In genomic region chr14:47634846-47635245, GRCm38 (mm10) we compare ENCODE assay signal across 13 mouse cellular contexts. TPM values are rescaled to one million over a fixed set of nuclear protein-coding genes. Genes with fewer than 3 reads are reported as not detected.
DNase-seq lines count a peak whose midpoint lies in the region; ATAC-seq and TF ChIP-seq lines count a peak whose summit lies in the region.
"Had no signal": no experiment of that assay in that cellular context is flagged by ENCODE, and none has a peak within 500 bp of the region (broad histone marks: within the 10 kb centered on the region; RNA-seq: fewer than 3 reads in every experiment).

No protein-coding gene starts in this region.

- no peaks in the 10 kb centered on the region for H3K79me2 ChIP-seq in myocyte (ENCODE audit: control insufficient read depth, insufficient read depth)

- H3K4me3 ChIP-seq in heart, embryonic 14.5 days (ENCODE audit: control insufficient read depth in 1 of 2, insufficient read depth in 1 of 2, low read depth in 1 of 2, low read length in 2 of 2) = no peak overlapping the region
- no peak overlapping the region for H3K4me3 ChIP-seq in lung, postnatal 0 days (ENCODE audit: low read depth, low read length)
- no peak overlapping the region for H3K4me3 ChIP-seq in heart, postnatal 0 days (ENCODE audit: low read depth, low read length)
- H3K4me3 ChIP-seq in myocyte = no peak overlapping the region
- H3K4me3 ChIP-seq: limb, embryonic 15.5 days had no signal

- H3K9me3 ChIP-seq in heart, embryonic 14.5 days (ENCODE audit: control insufficient read depth, low read length) = no peaks in the 10 kb centered on the region
- H3K9me3 ChIP-seq in lung, postnatal 0 days (ENCODE audit: low read length) = no peaks in the 10 kb centered on the region
- H3K9me3 ChIP-seq in heart, postnatal 0 days (replicated peaks; ENCODE audit: control insufficient read depth, low read length) = no peaks in the 10 kb centered on the region
- H3K9me3 ChIP-seq: limb, embryonic 15.5 days had no signal

- 54% methylated on average over 7 of the region's 7 CpGs for WGBS in heart, embryonic 14.5 days
- WGBS in lung, postnatal 0 days = 50% methylated on average over 6 of the region's 7 CpGs
- WGBS in heart, postnatal 0 days = 57% methylated on average over 7 of the region's 7 CpGs

- TF ChIP-seq POLR2A in myocyte (IDR thresholded peaks at IDR 0.05; ENCODE audit: insufficient read length, low read depth) = no peak

- no peak for TF ChIP-seq EP300 in lung, postnatal 0 days (IDR thresholded peaks at IDR 0.05)
- no peak for TF ChIP-seq EP300 in heart, postnatal 0 days (IDR thresholded peaks at IDR 0.05; ENCODE audit: low read depth)

- no peaks in the 10 kb centered on the region for H3K36me3 ChIP-seq in heart, embryonic 14.5 days (ENCODE audit: control insufficient read depth, insufficient read depth, low read length)
- no peaks in the 10 kb centered on the region for H3K36me3 ChIP-seq in lung, postnatal 0 days (ENCODE audit: insufficient read depth, low read length)
- H3K36me3 ChIP-seq in heart, postnatal 0 days (replicated peaks; ENCODE audit: control insufficient read depth, insufficient read depth, low read length) = no peaks in the 10 kb centered on the region
- no peaks in the 10 kb centered on the region for H3K36me3 ChIP-seq in myocyte (ENCODE audit: control insufficient read depth, insufficient read depth)
- H3K36me3 ChIP-seq: limb, embryonic 15.5 days had no signal

- no peaks in the 10 kb centered on the region for H3K27me3 ChIP-seq in heart, embryonic 14.5 days (ENCODE audit: control insufficient read depth, insufficient read depth, low read length)
- H3K27me3 ChIP-seq in lung, postnatal 0 days (replicated peaks; ENCODE audit: insufficient read depth, low read length) = no peaks in the 10 kb centered on the region
- no peaks in the 10 kb centered on the region for H3K27me3 ChIP-seq in heart, postnatal 0 days (ENCODE audit: control insufficient read depth, insufficient read depth, low read length)
- no peaks in the 10 kb centered on the region for H3K27me3 ChIP-seq in myocyte (ENCODE audit: control insufficient read depth, insufficient read depth, insufficient read length)
- H3K27me3 ChIP-seq: limb, embryonic 15.5 days; Patski had no signal

- ATAC-seq in heart, embryonic 14.5 days (ENCODE audit: insufficient number of reproducible peaks, insufficient read depth, low FRiP score, low read depth) = no peak
- no peak for ATAC-seq in lung, postnatal 0 days
- no peak; the same call in 1 of the 2 replicates for ATAC-seq in heart, postnatal 0 days (ENCODE audit: insufficient read depth, low read depth)
- ATAC-seq: CD4-positive, CD25-positive, alpha-beta regulatory T cell, adult 4 months had no signal

- peaks cover 29 to 38% of the 10 kb centered on the region in 2 experiments for H3K4me1 ChIP-seq in heart, embryonic 14.5 days (ENCODE audit: control insufficient read depth in 2 of 2, insufficient read depth in 2 of 2, low read length in 2 of 2)
- peaks cover 11% of the 10 kb centered on the region; the same call in 1 of the 2 replicates for H3K4me1 ChIP-seq in lung, postnatal 0 days (ENCODE audit: insufficient read depth, low read depth, low read length)
- H3K4me1 ChIP-seq in heart, postnatal 0 days (ENCODE audit: control insufficient read depth, insufficient read depth) = peaks cover 49% of the 10 kb centered on the region

- H3K4me2 ChIP-seq in heart, embryonic 14.5 days (ENCODE audit: low read length) = peak overlapping the region; percentile 41
- H3K4me2 ChIP-seq in lung, postnatal 0 days (replicated peaks; ENCODE audit: low read depth, low read length) = peak overlapping the region; percentile 14; the same call in 1 of the 2 replicates
- peak overlapping the region; percentile 14; the same call in 1 of the 2 replicates for H3K4me2 ChIP-seq in heart, postnatal 0 days (ENCODE audit: low read depth, low read length)
- H3K4me2 ChIP-seq in myocyte (ENCODE audit: low read depth) = peak overlapping the region; percentile 87
- H3K4me2 ChIP-seq: limb, embryonic 15.5 days; midbrain, embryonic 11.5 days had no signal

- H3K9ac ChIP-seq in heart, embryonic 14.5 days (ENCODE audit: low read length) = peak overlapping the region; percentile 54; the same call in 1 of the 2 replicates
- H3K9ac ChIP-seq in lung, postnatal 0 days (replicated peaks; ENCODE audit: low read depth) = no peak overlapping the region
- H3K9ac ChIP-seq in heart, postnatal 0 days (replicated peaks; ENCODE audit: low read depth, low read length) = no peak overlapping the region
- H3K9ac ChIP-seq: limb, embryonic 15.5 days had no signal

- no peak for TF ChIP-seq CTCF in lung, postnatal 0 days (IDR thresholded peaks at IDR 0.05)
- no peak for TF ChIP-seq CTCF in heart, postnatal 0 days (IDR thresholded peaks at IDR 0.05; ENCODE audit: low read depth)

- no peak overlapping the region for H3ac ChIP-seq in myocyte (ENCODE audit: control insufficient read depth, insufficient read length)

- peak overlapping the region; percentile 91 to 92 for H3K27ac ChIP-seq in heart, embryonic 14.5 days (replicated peaks in 1 of 2; ENCODE audit: control insufficient read depth in 1 of 2, insufficient read depth in 1 of 2, low read depth in 2 of 2, low read length in 2 of 2)
- no peak overlapping the region for H3K27ac ChIP-seq in lung, postnatal 0 days (ENCODE audit: low read length)
- peak overlapping the region; percentile 79 for H3K27ac ChIP-seq in heart, postnatal 0 days (ENCODE audit: low read depth)
- H3K27ac ChIP-seq: limb, embryonic 15.5 days had no signal

- no peak for DNase-seq in heart, postnatal 4 days
- DNase-seq in lung, postnatal 0 days (ENCODE audit: low spot score) = no peak
- DNase-seq in lung, adult 18-20 months = no peak
- no peak for DNase-seq in heart, postnatal 0 days (ENCODE audit: low spot score)
- no peak for DNase-seq in testis, postnatal 14 days (ENCODE audit: low spot score)
- no peak for DNase-seq in yolk sac, embryonic 10.5 days (ENCODE audit: low spot score)
- DNase-seq: thymus, postnatal 36 days had no signal

TF ChIP-seq in myocyte, 11 proteins besides CTCF, POLR2A, EP300 and RAD21:
- TF ChIP-seq TCF3 (IDR thresholded peaks at IDR 0.05; ENCODE audit: insufficient read length, low read depth) (no peak), REST (IDR thresholded peaks at IDR 0.05; ENCODE audit: insufficient read depth, insufficient read length) (no peak), TCF12 (IDR thresholded peaks at IDR 0.05; ENCODE audit: insufficient read depth, poor library complexity, severe bottlenecking) (no peak), POLR2AphosphoS2 (IDR thresholded peaks at IDR 0.05; ENCODE audit: insufficient read length, low read depth) (no peak)

RNA-seq across cellular contexts. Expression of gene Ktn1, which starts 13.4 kb away (rescaled TPM):
- polyA plus RNA-seq in heart, embryonic 14.5 days (2014; fragmentation: Nextera tagmentation; extraction: Ambion mirVana) = 92.8 and 105 TPM in 2 replicates
- total RNA-seq in heart, postnatal 4 days (2021) = 100 to 1,000 TPM; 154 to 156 TPM
- 50.8 and 53.9 TPM in 2 replicates for polyA plus RNA-seq in lung, postnatal 0 days (2015; fragmentation: Nextera tagmentation; extraction: Ambion mirVana)
- 31.7 and 35.6 TPM in 2 replicates for total RNA-seq in heart, postnatal 0 days (2014; rRNA removed; ENCODE audit: low replicate concordance)
- 104 and 107 TPM in 2 replicates for polyA plus RNA-seq in heart, postnatal 0 days (2015; fragmentation: Nextera tagmentation; extraction: Ambion mirVana)
- polyA plus RNA-seq in myocyte (2012; fragmentation: generic; extraction: Trizol) = 16.8 TPM

Comparison
In these comparisons a context has a peak if more than half of its experiments do, and no peak if none do; other contexts are left out.
1. H3K4me2 ChIP-seq: peak in every context shown above with its lines; median percentile 87 in myocyte; 41 in heart, embryonic 14.5 days; 14 in lung, postnatal 0 days; 14 in heart, postnatal 0 days.